Mouse (Mus musculus) cerebellum, adult (tissue): ENCODE data around the gene Ccdc12.

Experiments
- ATAC-seq: cut with Nextera tagmentation; 2 replicates; pipeline ENCODE4 v1.9.2; 2017; ENCODE audit warnings: mild to moderate bottlenecking, moderate library complexity, mixed read lengths; ENCODE audit not compliant: insufficient number of reproducible peaks, low FRiP score, low TSS enrichment

Gene Ccdc12

DNA sequence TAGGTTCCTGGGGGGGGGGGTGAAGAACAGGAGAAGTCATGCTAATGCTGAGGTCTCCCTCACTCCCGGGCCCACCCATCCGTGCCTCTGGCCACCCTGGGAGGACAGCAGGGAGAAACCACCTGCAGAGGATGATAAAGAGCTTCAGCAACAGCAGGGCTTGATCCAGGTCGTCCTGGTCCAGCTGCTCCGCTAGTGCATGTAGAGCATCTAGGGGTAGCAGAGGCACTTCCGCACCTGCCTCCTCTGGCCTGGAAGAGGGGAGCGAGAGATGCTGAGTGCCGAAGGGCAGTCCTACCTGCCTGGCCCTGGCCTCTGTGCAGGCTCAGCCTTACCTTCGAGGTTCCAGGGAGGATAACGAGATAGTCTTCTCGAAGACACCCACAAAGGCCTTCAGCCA is 12.0 kb upstream of the Ccdc12 start:
- no peak for ATAC-seq

DNA sequence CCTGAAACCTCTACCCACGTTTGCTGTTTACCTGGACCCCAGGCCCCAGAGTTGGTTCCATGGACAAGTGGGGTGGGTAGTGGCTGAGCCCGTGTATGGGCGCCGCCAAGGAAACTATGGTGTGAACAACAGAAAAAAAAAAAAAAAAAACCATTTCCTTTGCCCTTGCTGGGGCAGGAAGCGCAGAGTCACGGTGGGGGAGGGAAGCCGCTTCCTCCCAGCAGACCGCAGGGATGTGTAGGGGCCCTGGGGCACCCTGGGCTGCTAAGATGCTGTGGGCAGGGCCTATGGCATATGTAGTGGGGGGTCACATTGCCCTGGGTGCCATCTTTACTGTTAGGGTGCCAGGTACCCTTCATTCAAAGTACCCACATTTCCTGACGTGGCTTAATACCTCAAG is 11.1 kb upstream of the Ccdc12 start:
- ATAC-seq = no peak

DNA sequence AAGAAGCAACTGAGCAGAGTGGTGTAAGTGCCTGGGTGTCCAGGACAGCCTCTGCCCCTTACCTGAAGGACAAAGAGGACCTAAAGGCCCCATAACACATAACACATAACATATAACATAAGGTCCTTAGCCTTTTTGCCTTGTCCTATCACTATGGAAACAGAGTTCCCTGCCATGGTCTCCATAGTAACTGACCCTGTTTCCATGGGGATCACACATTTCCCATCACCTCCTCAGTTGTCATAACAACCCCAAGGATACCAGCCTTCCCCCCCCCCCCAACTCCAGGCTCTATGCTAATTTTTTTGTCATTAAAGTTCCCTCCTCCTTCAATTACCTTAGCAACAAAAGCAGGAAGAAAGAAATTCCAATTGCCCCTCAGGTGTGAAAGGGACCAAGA is 6.5 kb upstream of the Ccdc12 start:
- ATAC-seq = no peak

DNA sequence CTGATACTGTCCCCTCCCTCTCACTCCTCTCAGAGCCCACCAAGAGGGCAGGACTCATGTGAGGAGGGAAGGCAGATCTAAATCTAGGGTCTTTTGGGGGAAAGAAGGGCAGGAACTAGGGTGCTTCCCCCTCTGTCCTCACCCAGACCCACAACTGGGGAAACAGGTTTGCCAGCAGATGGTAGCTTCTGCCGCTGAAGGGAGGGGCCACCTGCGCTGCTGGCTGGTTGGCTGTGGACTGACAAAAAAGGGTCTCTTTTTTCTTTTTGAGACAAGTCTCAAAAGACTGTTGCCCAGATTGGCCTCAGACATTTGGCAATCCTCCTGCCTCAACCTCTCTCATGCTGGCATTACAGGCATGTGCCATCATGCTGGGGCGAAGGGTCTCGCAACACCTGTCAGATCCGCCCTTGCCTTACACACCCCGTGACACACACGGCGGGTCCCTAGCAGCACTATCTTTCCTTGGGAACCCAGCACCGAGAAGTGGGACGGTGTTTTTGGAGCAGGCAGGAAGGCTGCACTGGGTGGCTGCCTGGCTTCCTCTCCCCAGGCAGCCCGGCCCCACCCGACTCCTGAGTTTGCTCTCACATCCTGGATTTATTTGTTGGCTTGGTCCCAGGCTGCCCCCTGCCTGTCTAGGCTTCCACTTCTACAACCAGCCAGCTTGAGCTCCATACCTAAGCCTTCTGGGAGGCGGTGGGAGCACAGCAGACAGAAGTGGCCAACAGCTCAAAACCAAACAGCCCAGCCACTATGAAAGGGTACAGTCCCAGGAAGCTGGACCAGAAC is 4.2 kb upstream of the Ccdc12 start:
- ATAC-seq = no peak

DNA sequence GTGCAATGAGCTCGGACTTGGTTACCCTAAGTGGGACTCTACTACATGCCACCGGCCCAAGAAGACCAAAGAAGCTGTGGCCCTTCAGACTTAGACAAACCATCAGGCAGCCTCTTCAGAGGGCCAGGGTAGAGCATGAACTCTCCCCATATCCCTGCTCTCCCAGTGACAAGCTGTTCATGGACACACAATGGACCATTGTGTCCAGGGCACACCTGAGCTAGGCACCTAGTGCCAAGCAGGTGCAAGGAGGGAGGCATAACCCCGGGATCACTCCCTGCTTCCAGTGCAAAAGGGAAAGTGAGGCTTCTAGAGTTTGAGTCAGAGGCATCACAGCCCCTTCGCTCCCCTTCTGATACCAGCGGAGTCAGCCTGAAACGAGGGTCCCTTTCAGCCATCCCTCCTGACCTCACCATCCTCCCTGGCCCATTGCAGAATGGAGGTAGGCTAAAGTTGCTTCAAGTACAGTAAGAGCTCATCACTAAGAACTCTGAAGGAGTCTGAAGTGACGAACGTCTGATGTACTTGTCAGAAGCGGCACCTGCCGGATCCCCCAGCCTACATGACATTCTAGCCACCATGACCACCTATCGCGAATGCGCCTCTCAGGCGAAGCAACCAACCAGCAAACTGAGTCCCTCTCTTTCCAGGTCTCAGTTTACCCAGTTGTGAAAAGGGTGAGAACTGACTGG is 3.2 kb upstream of the Ccdc12 start:
- no peak for ATAC-seq

DNA sequence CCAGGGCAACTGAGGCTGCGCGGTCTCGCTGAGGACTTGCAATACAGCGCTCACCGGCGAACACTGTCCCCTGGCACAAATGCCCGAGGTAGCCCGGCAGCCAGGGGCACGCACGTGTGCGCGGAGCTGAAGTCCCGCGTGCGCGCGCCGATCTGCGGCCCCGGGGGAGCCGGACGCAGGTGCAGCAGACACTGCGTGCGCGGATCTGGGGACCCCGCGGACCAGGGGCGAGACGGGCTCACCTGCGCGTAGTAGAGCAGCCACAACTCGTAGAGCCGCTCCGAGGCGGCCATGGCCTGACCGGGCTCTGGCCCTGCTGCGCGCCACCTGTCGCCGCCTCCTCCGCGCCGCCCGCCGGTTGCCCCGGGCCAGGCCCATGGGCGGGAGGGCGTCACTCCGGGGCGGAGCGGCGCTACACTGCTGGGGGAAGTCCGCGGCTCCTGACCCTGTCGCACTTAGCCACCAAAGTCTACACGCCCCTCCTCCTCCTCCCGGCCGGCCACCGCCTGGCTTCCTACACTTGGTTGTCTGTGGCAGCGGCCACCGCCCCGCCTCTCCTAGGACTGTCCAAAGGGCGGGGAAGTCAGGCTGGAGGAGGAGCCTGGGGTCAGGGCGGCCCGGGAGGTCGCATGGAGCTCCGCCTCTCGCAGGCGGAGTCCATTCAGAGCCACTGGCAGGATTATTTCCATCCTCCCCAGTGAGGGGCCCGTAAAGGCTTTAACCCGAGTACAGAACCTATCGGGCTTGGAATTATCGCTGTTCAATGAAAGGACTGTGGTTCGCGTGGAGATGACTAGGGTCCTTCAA is 2.4 kb upstream of the Ccdc12 start, which contains the start of gene Nbeal2:
Nbeal2 (minus strand) TSS at position 507 of the 807 bp plus-strand sequence.
- peak; percentile 68 for ATAC-seq

DNA sequence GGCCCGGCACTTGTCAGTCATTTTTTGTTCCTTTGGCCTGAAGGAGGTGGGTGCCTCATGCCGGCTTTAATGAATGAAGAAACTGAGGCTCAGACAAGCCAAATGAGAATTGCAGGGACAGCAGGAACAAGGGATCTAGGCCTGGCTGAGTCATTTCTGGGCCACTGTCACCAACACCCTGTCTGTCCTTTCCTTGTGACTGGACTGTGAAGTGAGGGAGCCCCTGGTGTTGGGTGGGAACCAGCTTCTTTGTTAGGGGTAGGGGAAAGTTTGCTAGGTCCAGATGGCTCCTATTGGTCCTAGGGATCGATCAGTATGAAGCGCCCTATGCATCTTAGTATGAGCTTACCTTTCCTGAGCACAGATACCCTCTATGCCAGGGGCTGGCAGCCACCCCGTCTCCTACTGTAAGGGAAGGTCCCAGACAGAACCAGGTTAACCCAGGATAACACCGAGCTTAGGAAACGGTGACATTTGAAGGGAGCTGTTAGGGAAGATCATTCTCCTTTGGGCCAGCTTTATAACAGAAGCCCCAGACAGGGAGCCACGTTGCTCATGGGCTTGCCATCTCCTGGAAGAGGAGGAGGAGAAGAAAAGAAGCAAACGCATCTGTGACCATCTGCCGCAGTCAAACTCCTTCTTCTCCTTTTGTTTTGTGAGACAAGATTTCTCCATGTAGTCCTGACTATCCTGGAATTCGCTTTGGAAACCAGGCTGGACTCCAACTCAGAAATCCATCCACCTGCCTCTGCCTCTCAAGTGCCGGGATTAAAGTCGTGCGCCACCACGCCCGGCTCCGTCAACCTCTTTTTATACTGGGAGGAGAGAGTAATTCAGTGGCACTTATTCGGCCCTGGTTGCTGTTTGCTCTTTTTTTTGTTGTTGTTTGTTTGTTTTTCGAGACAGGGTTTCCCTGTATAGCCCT is 1.3 kb upstream of the Ccdc12 start:
- ATAC-seq = no peak

DNA sequence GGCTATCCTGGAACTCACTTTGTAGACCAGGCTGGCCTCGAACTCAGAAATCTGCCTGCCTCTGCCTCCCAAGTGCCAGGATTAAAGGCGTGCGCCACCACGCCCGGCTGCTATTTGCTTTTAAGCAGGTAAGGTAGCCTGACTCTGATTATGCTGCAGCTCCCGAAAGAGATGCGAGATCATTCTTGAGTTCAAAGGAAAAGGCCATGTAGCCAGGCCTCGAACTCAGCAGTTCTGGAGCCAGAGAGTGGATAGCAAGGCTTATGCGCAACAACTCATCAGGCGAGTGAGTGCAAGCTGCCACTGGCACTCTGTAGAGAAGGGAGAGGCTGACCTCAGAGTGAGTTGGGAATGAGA is 674 bp upstream of the Ccdc12 start:
- ATAC-seq = no peak

DNA sequence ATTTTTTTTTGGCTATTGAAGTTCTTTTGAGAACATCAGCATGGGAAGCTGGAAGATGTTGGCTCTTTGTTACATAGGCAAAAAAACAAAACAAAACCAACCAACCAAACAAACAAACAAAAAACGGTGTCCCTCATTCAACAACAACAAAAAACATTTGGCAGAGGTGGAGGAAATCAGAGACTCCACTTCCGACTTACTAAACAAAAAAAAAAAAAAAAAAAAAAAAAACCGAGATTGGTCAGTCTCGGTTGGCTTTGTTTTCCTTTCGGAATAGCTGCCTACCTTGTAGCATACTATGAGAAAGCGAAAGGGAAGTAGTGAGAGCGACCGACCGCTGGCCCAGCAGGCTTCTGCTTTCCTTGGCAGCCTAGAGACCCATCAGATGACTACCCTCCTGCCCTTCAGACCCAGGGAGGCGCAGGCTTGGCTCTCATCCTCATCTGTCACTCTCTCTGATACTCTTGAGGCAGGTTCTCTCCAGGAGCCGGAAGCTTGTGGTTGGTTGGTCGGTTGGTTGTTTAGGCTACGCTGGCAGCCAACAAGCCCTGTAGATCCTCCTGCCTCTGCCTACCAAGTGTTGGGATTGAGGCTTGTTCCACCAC is 1.3 kb downstream of the Ccdc12 start:
- no peak for ATAC-seq

DNA sequence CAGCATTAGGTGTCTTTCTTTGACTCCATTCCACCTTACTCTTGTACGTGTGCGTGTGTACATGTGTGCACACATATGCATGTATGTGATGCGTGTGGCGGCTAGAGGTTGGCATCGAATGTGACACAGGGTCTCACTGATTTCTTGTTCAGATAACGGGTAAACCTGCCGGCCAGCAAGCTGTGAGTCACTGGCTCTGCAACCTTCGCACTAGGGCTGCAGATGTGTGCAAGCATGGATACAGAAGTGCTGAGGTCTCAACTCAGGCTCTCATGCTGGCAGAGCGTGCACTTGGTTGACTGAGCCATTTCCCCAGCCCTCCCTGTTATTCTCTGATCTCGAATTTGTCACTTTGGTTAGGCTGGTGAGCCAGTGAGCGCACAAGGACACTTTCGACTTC is 3.2 kb downstream of the Ccdc12 start:
- ATAC-seq = no peak

DNA sequence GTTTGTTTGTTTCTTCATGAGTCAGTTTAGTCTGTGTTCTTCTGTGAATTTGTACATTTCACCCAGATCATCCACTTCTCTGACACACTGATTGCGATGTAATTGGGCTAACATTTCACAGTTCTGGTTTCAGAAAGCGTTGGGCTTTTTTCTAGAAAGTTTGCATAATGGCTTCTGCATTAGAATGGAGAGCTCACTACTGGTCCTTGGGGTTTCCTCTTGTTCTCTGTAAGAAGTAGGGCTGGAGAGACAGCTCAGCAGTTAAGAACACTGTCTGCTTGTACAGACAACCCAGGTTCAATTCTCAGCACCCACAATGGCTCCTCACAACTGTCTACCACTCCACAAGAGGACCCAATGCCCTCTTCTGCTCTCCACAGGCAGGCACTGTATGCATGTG is 3.9 kb downstream of the Ccdc12 start:
- no peak for ATAC-seq

DNA sequence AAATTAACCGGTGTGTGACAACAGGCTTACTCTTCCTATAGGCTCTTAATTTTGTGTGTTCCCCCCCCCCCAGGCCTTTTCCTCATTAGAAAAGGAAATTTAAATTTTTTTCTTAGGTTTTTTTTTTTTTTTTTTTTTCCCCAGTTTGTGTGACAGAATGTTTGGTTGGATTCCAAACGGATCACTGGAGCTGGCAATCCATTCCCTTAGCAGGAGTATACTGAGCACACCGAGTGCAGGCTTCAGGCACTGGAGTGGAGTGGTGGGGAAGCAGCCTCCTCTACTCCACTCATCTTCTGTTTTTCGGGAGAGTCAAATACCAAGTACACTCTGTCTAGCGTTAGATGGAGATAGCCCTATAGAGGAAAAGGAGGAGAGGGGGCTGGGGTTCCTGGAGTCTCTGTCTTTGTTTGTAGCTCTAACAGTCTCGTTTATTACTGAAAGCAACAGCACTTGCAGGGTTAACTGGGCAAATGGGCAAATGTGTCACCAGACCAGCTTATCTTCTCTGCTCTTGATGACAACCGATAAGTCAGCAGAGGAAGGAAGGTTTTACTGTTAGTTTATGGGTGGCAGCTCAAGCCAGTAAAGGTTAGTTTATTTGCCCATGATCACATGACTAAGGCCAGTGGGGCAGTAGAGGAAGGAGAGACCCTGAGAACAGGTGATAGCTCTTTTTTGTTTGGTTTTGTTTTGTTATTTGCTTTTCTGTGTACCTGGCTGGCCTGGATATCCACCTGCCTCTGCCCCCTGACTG is 4.7 kb downstream of the Ccdc12 start:
- no peak for ATAC-seq

DNA sequence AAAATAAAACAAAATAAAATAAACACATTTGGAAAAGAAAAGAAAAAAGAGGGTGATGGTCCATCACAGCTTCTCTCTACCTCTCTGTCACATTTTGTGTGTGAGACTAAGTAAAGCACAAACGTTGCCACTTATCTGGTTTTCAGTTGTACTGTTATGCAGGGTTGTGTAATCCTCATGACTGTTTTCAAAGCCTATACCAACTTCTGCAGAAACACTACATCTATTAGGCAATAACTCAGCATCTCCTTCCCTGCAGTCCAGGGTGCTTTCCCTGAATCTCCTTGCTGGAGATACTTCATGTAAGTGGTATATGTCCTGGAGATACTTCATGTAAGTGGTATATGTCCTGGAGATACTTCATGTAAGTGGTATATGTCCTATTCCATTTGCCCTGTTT is 6.5 kb downstream of the Ccdc12 start:
- ATAC-seq = no peak

DNA sequence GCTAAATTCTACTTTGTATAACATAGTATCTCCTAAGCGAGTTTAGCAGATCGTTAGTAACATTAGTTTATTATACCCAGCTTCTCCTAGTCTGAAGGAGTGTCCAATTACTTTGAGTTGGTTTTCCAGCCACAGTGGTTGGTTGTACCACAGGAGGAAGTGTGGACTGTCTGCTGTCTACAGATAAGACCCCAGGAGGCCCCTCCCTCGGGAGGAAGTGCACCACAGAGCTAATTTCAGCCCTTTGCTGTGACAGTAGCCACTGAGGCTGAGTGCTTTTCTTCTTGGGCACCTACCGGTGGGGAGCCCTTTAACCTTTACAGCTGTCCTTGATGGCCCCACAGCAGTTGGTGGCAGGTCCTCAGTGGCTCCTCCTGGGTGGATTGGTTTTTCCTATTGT is 9.6 kb downstream of the Ccdc12 start:
- ATAC-seq = no peak

DNA sequence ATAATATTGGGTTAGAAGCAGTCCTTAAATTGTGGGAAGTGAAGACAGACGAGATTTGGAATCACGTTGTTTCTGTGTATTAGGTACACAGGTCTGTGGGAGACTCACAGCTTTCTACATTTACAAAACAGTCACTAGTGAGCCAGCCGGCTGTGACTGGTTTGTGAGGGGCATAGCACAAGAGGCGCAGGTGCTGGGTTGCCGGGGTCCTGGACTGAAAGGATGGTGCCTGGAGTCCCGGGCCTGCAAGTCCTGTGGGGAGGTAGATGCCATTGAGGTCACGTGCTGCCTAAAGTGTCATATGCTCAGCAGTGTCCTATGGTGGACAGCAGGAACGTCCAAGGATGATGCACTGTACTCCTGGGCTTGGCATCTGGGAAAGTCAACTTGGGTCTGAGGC is 10.1 kb downstream of the Ccdc12 start:
- no peak for ATAC-seq

DNA sequence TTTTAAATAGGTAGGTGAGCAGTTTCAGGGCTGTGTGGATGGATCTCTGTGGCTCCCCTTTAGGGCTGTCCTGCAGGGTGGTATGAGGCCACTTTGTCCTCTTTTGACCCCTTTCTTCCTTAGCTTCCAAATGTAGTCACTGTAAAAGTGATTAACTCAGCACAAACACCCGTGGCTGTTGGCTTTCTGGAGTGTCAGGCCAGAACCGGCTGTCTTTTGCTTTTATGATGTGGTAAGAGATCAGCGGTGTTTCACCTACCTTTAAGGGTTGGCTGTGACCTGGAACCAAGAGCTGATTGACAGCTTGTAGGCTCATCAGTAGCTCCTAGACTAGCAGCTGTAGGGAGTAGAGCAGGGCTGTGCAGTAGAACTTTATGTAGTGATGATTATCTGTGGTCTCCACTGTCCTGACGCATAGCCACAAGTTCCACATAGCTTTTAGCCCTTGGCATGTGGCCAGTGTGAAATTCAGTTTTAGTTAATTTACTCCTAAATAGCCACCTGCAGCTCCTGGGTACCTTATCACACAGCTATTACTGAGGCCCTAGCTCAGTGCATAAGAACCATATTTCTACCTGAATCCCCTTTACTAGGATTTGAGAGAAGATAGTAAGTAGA is 11.0 kb downstream of the Ccdc12 start:
- no peak for ATAC-seq

DNA sequence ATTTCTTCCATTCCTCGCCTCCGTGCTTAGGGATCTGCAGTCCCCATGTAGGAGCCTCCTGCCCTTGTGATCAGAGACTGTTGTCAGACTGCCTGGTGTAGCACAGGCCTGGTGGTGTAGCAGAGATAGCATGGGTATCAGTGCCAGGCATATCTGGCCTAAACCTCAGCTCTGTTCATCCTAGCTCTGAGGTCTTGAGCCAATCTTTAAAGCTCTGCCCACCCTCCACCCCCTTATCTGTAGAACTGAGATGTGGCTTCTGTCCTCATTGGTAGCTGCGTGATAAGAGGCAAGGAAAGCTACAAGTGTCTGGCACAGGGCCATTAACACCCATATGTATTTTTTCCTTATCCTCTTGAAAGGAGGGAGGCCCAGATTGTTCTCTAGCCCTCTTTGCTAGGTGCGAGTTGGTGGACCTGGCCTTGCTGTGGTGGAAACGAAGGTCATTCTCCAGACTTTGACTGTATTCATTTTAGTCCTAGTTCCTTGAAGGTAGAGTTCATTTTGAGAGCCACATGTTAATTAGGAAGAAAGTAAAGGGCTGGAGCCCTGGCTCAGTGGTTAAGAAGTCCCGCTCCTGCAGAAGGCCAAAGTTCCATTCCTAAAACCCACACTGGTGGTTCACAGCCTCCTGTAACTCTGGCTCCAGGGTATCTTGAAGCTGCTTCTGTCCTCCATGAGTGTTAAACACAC is 12.4 kb downstream of the Ccdc12 start:
- no peak for ATAC-seq

DNA sequence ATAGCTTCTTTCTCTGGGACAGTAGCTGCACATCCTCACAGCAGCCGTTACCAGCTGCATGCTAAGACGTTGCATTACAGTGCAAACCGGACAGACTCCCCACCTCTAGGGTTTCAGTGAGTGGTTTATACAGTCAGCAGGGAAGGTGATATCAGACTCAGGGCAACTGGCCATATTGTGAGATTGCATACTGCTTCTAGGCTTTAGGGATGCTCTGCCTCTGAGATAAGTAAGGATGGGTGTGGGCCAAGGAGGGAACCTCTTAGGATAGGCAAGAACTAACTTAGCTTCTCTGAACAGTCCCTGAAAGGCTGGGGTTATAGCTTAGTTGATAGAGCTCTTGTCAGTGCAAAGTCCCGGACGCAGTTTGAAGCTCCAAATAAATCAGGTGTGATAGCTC is 13.5 kb downstream of the Ccdc12 start:
- ATAC-seq = no peak
